Mouse (Mus musculus) neutrophil, adult 65 days (primary cell): Measurements from ENCODE around the gene Ap5b1. TPM values are rescaled to one million over a fixed set of nuclear protein-coding genes. Genes with fewer than 3 reads are reported as not detected.

Experiments
- total RNA-seq: library from RNA; stranded (reverse); gene quantifications from 2 replicates; pipeline ENCODE4 v1.2.4, GENCODE M21; 2023

Gene Ap5b1
- total RNA-seq = 59.9 and 83.2 TPM in 2 replicates

GRCm38 (mm10) chr19:5567534-5568469 lies at the start of gene Ap5b1:
TSS of gene Ap5b1 (plus strand) at chr19:5568025.

GRCm38 (mm10) chr19:5560457-5561041 lies 7.3 kb upstream of the Ap5b1 start, which contains the start of gene Ovol1:
TSS of gene Ovol1 (minus strand) at chr19:5560646.

GRCm38 (mm10) chr19:5601752-5602541 lies 34.1 kb downstream of the Ap5b1 start, which contains the start of gene Rnaseh2c:
TSS of gene Rnaseh2c (plus strand) at chr19:5601873.

GRCm38 (mm10) chr19:5609547-5610404 lies 42.0 kb downstream of the Ap5b1 start, which contains the start of gene Kat5:
TSS of gene Kat5 (minus strand) at chr19:5610237.

Other genes with a start within 250 kb of the Ap5b1 start
- not detected in 2 replicates for gene Catsper1, start 232.3 kb upstream of the Ap5b1 start, total RNA-seq
- not detected in 2 replicates for gene Cst6, start 218.5 kb upstream of the Ap5b1 start, total RNA-seq
- gene Eif1ad, start 201.3 kb upstream of the Ap5b1 start, total RNA-seq = 25.6 and 30.1 TPM in 2 replicates
- 53.8 TPM in 2 replicates for gene Banf1, start 200.9 kb upstream of the Ap5b1 start, total RNA-seq
- gene Sart1, start 179.3 kb upstream of the Ap5b1 start, total RNA-seq = 131 and 134 TPM in 2 replicates
- gene Tsga10ip, start 165.5 kb upstream of the Ap5b1 start, total RNA-seq = 0.95 TPM in 1 of 2 replicates, not detected in the other
- gene Drap1, start 143.0 kb upstream of the Ap5b1 start, total RNA-seq = 102 and 116 TPM in 2 replicates
- 30.0 and 39.2 TPM in 2 replicates for gene AI837181, start 142.9 kb upstream of the Ap5b1 start, total RNA-seq
- 73.4 and 88.0 TPM in 2 replicates for gene Fosl1, start 120.5 kb upstream of the Ap5b1 start, total RNA-seq
- 0.98 and 1.6 TPM in 2 replicates for gene Ccdc85b, start 110.1 kb upstream of the Ap5b1 start, total RNA-seq
- gene Fibp, start 107.4 kb upstream of the Ap5b1 start, total RNA-seq = 48.7 and 54.0 TPM in 2 replicates
- gene Ctsw, start 99.5 kb upstream of the Ap5b1 start, total RNA-seq = 0.51 TPM in 1 of 2 replicates, not detected in the other
- 0.79 TPM in 1 of 2 replicates, not detected in the other for gene Efemp2, start 94.1 kb upstream of the Ap5b1 start, total RNA-seq
- 11.7 and 16.5 TPM in 2 replicates for gene Mus81, start 79.6 kb upstream of the Ap5b1 start, total RNA-seq
- 1,517 and 1,622 TPM in 2 replicates for gene Cfl1, start 77.6 kb upstream of the Ap5b1 start, total RNA-seq
- gene 1700020D05Rik, start 64.2 kb upstream of the Ap5b1 start, total RNA-seq = not detected in 2 replicates
- 1.5 and 2.2 TPM in 2 replicates for gene Snx32, start 57.5 kb upstream of the Ap5b1 start, total RNA-seq
- 0.16 TPM in 1 of 2 replicates, not detected in the other for gene Ovol1, start 7.4 kb upstream of the Ap5b1 start, total RNA-seq
- 134 and 135 TPM in 2 replicates for gene Rnaseh2c, start 33.8 kb downstream of the Ap5b1 start, total RNA-seq
- gene Kat5, start 42.2 kb downstream of the Ap5b1 start, total RNA-seq = 84.1 and 85.2 TPM in 2 replicates
- 91.9 and 100 TPM in 2 replicates for gene Rela, start 69.5 kb downstream of the Ap5b1 start, total RNA-seq
- 199 and 219 TPM in 2 replicates for gene Sipa1, start 95.7 kb downstream of the Ap5b1 start, total RNA-seq
- gene Map3k11, start 120.7 kb downstream of the Ap5b1 start, total RNA-seq = 78.5 and 101 TPM in 2 replicates
- gene Pcnx3, start 120.9 kb downstream of the Ap5b1 start, total RNA-seq = 60.5 and 93.2 TPM in 2 replicates
- gene Kcnk7, start 136.3 kb downstream of the Ap5b1 start, total RNA-seq = not detected in 2 replicates
- 131 and 170 TPM in 2 replicates for gene Ehbp1l1, start 158.3 kb downstream of the Ap5b1 start, total RNA-seq
- gene Fam89b, start 161.6 kb downstream of the Ap5b1 start, total RNA-seq = 46.0 and 48.4 TPM in 2 replicates
- 1.1 and 1.7 TPM in 2 replicates for gene Ltbp3, start 172.9 kb downstream of the Ap5b1 start, total RNA-seq
- 52.7 and 72.2 TPM in 2 replicates for gene Scyl1, start 203.4 kb downstream of the Ap5b1 start, total RNA-seq